Mouse (Mus musculus): ENCODE data around the gene Plcz1.

Plcz1 gene

DNA sequence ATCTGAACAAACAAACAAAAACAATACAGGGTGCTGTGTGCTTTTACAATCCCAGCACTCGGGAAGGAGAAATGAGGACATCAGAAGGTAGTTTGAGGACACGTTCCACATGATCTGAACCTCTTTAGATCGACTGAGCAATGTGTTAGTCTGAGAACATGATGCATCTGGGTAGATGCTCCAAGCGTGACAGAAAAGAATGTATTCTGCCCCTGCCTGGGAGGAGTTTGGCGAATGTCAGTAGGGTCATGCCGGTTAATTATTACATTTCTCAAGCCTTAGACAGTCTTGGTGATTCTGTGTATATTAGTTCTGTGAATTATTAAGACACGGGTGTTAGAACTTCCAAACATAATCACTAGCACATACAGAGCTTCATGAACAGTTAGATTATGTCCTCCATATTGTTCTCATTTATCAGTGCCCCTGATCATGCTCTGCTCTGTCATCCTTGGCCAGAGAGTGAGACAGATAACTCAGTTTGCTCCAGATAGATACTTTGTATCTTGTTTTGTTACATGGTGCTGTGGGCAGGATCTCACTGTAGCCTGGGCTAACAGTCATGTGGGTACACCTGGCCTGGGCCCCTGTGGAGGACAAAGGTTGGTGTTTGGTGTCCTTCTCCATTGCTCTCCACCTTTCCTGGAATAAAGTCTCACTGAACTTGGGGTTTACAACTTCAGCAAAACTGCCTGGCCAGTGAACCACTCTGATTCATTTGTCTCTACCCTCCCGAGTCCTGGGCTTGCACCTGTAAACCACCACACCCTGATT lies 94.0 kb downstream of the Plcz1 start:
- DNase-seq (ENCODE audit: low read depth): no peak
